Mouse (Mus musculus) adrenal gland, postnatal 14 days (tissue): Measurements from ENCODE around the gene Agbl4. TPM values are rescaled to one million over a fixed set of nuclear protein-coding genes. Genes with fewer than 3 reads are reported as not detected.

Experiments
- DNase-seq: peaks from one replicate; pipeline ENCODE4 v3.0.0; 2021; ENCODE audit warnings: mixed read lengths
- total RNA-seq: library from RNA; stranded (reverse); gene quantifications from 2 replicates; pipeline ENCODE4 v1.2.3, GENCODE M21; 2021

Gene Agbl4
- total RNA-seq, 1 experiment from 2014 or later: 0.59 TPM

GRCm38 (mm10) chr4:111281836-111282235, 884.4 kb downstream of the Agbl4 start:
- DNase-seq: no peak

GRCm38 (mm10) chr4:111284625-111285024, 887.2 kb downstream of the Agbl4 start:
- no peak for DNase-seq

- DNase-seq: no peak
Observed at GRCm38 (mm10) chr4:111294528-111295241, 897.2 kb downstream of the Agbl4 start.

DNA sequence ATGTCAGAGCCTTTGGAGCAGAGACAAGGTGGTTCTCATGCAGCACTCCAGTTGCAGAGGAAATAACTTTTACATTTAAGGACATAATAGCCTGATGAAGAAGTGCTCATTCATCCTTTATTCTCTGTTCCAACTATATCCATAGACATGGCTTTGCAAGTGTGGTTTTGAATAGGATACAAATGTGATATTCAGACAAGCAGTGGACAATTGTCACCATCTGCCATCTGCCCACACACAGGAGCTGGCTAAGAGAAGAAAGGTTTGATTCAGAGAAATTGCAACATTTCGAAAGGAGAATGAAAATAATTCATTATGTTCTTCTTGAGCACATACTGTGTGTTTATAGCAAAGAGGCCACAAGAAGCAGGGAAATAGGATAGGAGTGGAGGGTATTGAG, 909.1 kb downstream of the Agbl4 start:
- no peak for DNase-seq

- no peak for DNase-seq
Observed at GRCm38 (mm10) chr4:111307166-111307565, 909.7 kb downstream of the Agbl4 start.

DNA sequence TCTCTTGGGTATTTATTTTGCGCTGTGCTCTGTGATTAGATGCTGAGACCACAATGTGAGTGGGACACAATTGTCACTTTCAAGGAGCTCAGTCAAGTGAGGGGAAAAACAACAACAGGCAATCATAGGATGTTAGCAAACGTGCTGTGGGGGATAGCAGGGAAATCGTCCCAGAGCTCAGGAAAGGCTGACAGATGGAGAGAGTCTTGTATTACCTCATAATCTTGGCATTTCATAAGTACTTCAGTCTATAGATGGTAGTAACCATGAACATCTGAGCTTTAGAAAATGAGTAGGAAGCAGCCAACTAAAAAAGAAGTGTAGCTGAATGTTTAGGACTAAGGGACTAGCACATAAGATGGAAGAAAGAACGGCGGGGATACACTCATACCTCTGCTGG, 910.2 kb downstream of the Agbl4 start:
- DNase-seq: no peak

GRCm38 (mm10) chr4:111308572-111309288, 911.3 kb downstream of the Agbl4 start:
- DNase-seq: peak; percentile 11

DNA sequence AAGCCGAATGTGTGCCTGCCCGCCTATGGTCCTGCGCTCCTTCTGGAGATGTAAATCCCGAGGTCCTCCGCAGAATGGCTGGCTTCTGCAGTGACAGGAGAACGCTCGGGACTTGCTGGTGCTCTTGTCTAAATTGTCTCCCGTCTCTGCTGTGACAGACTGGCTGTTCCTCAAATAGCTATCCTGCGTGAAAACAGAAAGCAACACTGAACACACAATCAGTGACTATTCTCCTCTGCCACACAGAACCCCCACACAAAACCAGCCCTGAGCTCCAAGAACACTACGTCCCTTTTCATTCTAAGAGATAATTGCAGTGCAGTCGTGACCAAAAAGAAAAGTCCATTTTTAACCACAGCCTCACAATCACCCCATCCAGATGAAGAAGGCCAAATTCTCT, 929.6 kb downstream of the Agbl4 start:
- no peak for DNase-seq

DNA sequence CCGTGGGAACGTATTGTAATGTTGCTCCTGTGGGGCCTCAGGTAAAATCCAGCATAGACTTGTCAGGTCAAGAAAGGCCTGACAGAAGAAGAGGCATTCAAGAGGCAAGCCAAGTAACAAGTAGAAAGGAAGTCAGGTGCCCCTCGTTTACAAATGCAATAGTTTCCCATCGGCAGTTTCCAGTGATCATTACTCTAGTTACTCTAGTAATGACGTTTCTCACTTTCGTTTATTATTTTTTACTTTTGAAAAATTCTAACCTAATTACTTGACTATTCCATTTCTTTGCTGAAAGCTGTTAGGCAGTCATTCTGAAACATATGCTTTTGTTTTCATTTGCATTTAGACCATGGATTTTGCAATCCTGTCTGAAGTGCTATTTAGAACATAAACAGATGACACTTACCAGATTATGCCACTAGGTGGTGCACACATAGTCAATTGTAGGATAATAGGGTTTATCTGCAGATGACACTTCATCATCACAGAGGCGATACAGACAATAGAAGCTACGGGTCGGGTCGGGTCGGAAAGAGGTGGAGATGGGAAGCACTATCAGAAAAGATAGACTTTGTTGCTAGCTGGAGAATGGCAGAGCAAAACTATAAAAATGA, 930.4 kb downstream of the Agbl4 start:
- DNase-seq: peak; percentile 21

DNA sequence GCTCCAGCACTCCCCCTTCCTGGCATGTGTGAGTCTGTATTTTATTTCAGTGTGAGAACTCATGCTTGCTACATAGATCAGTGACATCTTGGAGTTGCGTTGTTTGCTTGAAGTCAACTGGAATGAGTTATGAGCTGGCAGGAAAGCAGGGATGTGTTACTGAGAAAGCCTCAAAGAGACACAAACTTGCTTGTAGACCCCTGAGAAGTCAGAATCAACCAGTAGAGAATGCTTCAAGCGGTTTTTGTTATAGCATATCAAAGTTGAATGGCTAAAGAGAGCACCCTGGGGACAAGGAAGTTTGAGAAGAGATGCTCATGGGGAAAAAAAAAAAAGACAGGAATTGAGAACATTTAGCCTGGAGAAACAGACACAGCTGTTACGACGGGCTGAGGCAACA, 932.0 kb downstream of the Agbl4 start:
- no peak for DNase-seq

GRCm38 (mm10) chr4:111332864-111333263, 935.4 kb downstream of the Agbl4 start:
- DNase-seq: no peak

DNA sequence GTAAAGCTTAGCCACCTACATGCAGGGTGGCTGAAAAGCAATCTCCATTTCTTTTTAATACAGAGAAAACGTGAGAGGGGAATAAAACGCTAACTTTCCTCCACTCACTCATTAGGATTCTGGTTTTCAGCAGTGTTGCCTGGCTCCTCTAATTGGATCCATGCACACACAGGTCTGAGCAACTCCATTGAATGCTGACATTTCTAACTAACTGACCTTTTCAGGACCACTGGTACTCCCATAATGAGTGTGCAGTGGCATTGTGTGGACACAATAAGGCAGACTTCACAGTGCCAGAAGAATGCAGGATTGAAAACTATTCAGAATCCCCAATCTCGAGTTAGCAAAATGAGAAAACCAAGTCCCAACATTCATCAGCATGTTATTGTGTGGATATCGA, 952.5 kb downstream of the Agbl4 start:
- no peak for DNase-seq

GRCm38 (mm10) chr4:111350615-111351525, 953.4 kb downstream of the Agbl4 start:
- DNase-seq: no peak

DNA sequence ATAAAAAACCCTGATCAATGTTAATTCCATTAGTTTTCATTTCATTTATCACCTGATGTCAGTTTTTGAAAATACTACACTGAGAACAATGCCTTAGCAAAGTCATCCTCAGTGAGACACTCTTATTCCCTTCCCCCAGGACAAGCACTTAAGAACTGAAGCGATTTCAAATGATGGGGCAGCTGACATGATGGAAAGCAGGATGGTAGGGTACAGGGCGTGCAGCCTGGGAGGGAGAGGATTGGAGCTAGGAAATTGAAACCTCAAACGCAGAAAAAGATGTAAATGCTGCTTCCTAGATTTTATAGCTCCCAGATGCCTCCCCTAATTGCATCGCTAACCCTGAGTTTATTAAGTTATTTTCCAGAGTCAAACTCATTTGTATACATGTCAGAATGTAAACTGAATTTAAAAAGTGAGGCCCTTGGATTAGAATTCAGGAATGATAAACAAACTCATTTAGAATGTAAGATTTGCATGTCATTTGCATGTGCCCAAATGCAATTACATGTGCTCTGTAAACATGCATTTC, 959.2 kb downstream of the Agbl4 start:
- DNase-seq: no peak

- DNase-seq: no peak
Observed at GRCm38 (mm10) chr4:111357176-111357575, 959.7 kb downstream of the Agbl4 start.

DNA sequence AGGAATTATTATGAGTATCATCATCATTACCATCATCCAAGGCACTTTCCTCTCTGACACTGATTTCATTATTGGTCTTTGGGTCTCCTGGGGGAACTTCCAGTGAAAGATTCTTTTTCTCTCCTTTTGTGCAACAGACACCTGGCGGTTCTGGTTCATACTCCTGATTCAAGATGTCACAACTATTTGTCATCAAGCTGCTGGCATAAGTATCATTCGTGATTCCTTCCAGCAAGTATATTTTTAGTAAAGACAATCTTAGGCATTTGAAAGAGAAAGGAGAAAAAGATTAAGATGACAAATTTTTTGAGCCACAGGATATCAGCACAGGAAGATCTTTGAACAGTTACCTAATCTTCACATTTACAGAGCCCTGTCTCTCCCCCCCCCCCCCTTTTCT, 966.7 kb downstream of the Agbl4 start:
- DNase-seq: no peak

DNA sequence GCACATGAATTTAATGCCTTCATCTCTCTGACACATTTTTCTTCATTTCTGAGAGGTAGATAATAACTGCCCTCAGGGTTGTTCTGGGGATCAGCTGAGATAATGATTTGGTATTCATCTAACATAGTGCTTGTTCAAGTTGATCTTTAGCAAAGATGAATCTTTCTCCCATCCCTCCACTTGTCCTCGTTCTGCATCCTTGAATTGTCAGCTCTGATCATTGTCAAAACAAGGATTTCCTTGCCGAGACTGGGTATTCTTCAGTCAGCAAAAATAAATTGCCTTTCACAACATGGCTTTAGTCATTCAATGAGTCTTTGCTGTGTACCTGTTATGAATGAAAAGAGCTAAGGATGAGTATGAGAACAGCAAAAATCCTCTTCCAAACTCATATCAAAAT, 970.3 kb downstream of the Agbl4 start:
- DNase-seq: no peak

DNA sequence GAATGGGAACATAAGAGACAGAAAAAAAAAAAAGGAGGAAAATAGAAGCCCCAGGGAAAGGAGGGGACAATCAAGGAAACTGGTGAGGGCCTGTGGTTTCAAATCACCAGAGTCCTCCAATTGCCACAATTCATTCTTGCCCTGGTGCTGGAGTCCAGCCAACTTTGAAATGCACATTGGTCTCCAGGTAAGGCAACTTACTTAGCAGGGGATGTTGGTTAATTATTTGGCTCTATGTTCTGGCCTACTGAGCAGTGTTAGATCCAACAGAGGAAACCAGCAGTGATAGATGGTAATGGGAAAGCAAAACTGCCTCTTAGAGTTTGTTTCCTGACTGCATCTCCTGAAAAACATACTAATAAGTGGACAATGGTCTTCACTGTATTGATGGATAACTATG, 979.7 kb downstream of the Agbl4 start:
- no peak for DNase-seq

- no peak for DNase-seq
Observed at GRCm38 (mm10) chr4:111378071-111378470, 980.6 kb downstream of the Agbl4 start.

- no peak for DNase-seq
Observed at GRCm38 (mm10) chr4:111383101-111383500, 985.6 kb downstream of the Agbl4 start.

GRCm38 (mm10) chr4:111390736-111391135, 993.3 kb downstream of the Agbl4 start:
- DNase-seq: no peak

DNA sequence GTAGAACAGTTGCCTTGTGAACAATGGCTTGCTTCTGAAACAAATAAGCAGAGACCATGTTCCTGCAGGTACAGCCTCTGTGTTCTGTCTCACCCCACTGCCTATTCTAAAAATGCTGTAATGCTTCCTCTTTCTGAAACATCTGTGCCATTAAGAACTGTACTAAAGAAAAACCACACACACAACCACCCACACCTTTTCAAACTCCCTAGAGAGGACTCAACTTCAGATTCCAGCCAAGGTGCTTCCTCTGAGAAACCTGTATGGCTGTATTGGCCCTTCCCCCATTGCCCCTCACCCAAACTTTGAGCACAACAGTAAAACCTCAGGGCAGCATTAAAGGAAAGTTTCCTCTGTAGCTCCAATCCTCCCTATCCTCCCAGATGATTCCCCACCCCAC, 1002.3 kb downstream of the Agbl4 start:
- no peak for DNase-seq
